In the genomic region with DNA sequence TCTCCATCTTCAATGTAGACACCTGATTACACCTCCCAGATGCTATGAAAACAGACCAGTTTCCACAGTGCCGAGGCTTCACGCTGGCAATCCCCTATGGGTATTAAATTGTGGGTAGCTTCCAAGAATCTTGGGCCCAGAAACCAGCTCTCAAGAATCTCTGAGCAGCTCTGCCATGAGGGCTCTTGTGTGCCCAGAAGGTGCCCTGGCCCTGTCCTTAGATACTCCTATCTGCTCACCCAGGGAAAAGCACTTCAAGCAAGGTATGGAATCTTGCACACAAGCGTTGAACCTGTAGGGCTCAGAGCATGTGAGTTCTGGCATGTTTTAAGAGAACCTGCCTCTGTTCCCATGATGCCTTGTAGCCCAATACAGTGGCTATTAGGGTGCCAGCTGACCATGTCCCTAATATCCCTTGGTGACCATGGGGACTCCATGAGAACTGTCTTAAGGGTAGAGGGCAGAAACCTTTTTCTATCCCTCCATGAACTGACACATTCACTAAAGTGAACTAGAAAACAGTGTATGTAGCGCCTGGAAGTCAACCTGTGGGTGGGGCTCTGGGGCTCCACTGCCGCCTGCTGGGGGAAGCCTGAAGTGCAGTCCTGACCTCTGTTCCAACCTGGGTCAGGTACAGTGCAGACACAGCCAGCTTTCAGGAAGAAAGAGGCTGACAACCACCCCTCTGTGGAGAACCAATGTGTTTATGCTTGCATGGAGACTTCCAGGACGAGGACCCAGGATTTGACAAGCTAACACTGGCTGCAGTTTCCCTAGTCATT, we compare ENCODE assay signal across 8 mouse cellular contexts. TPM values are rescaled to one million over a fixed set of nuclear protein-coding genes. Genes with fewer than 3 reads are reported as not detected.
DNase-seq lines count a peak whose midpoint lies in the region; ATAC-seq and TF ChIP-seq lines count a peak whose summit lies in the region.

No protein-coding gene starts in this region.

- no peaks in the 10 kb centered on the region for H3K4me1 ChIP-seq in hindbrain, postnatal 0 days (ENCODE audit: insufficient read depth, low read length)
- no peaks in the 10 kb centered on the region; the same call in 1 of the 2 replicates for H3K4me1 ChIP-seq in liver, embryonic 16.5 days (ENCODE audit: control insufficient read depth, low read depth, low read length)

- H3K36me3 ChIP-seq in hindbrain, postnatal 0 days (ENCODE audit: insufficient read depth, low read length): peaks cover 15% of the 10 kb centered on the region; the same call in 1 of the 2 replicates
- peaks cover 3% of the 10 kb centered on the region; the same call in 1 of the 2 replicates for H3K36me3 ChIP-seq in liver, embryonic 16.5 days (ENCODE audit: control insufficient read depth, insufficient read depth)

- H3K9ac ChIP-seq in hindbrain, postnatal 0 days (replicated peaks; ENCODE audit: low read length): no peak overlapping the region
- no peak overlapping the region for H3K9ac ChIP-seq in liver, embryonic 16.5 days (ENCODE audit: low read depth, low read length)

- 44% methylated on average over 6 of the region's 6 CpGs for WGBS in hindbrain, postnatal 0 days
- 34% methylated on average over 6 of the region's 6 CpGs for WGBS in liver, embryonic 16.5 days (ENCODE audit: insufficient replicate concordance)

- peak; percentile 47 to 60 for DNase-seq in right cerebral cortex, adult 2 months (ENCODE audit: low spot score in 2 of 2)
- no peak for DNase-seq in right cerebral cortex, adult 18-20 months
- peak; percentile 43 for DNase-seq in WW6 (ENCODE audit: low read depth, low spot score)
- DNase-seq in embryo, embryonic 10 days (ENCODE audit: low spot score): peak; percentile 56
- DNase-seq in hindbrain, postnatal 0 days (ENCODE audit: low spot score): peak; percentile 45
- DNase-seq in ovary, postnatal 14 days (ENCODE audit: low spot score): peak; percentile 66
- DNase-seq in right cerebral cortex, postnatal 36 days (ENCODE audit: low spot score in 2 of 2): no peak

- H3K27ac ChIP-seq in hindbrain, postnatal 0 days: 0 out of 2 replicates have a peak overlapping the region, but pooled peaks have one; percentile 8
- no peak overlapping the region for H3K27ac ChIP-seq in liver, embryonic 16.5 days (ENCODE audit: low read length)

- H3K9me3 ChIP-seq in hindbrain, postnatal 0 days (ENCODE audit: low read length): no peaks in the 10 kb centered on the region
- H3K9me3 ChIP-seq in liver, embryonic 16.5 days (replicated peaks; ENCODE audit: control insufficient read depth, low read length): no peaks in the 10 kb centered on the region

- H3K4me3 ChIP-seq in hindbrain, postnatal 0 days (ENCODE audit: low read length): no peak overlapping the region
- H3K4me3 ChIP-seq in liver, embryonic 16.5 days (ENCODE audit: low read depth, low read length): no peak overlapping the region

- TF ChIP-seq CTCF in hindbrain, postnatal 0 days (IDR thresholded peaks at IDR 0.05; ENCODE audit: low read depth): peak; percentile 76

- no peaks in the 10 kb centered on the region for H3K27me3 ChIP-seq in hindbrain, postnatal 0 days (ENCODE audit: insufficient read depth, low read length)
- H3K27me3 ChIP-seq in liver, embryonic 16.5 days (ENCODE audit: control insufficient read depth, insufficient read depth, low read depth, low read length): no peaks in the 10 kb centered on the region

- no peak overlapping the region for H3K4me2 ChIP-seq in hindbrain, postnatal 0 days (ENCODE audit: low read depth, low read length)
- H3K4me2 ChIP-seq in liver, embryonic 16.5 days (ENCODE audit: low read depth, low read length): no peak overlapping the region

- ATAC-seq in hindbrain, postnatal 0 days: no peak
- ATAC-seq in liver, embryonic 16.5 days (ENCODE audit: low read depth): 0 out of 2 replicates have a peak, but pooled peaks have one; percentile 30

RNA-seq across cellular contexts. Expression of a gene that starts 25.8 kb away (rescaled TPM):
- 49.6 and 51.3 TPM in 2 replicates for total RNA-seq in hindbrain, postnatal 0 days (2014; rRNA removed)
- 41.7 and 47.5 TPM in 2 replicates for polyA plus RNA-seq in hindbrain, postnatal 0 days (2015; fragmentation: Nextera tagmentation; extraction: Ambion mirVana)
- not detected in 2 replicates for polyA plus RNA-seq in liver, embryonic 16.5 days (2015; fragmentation: Nextera tagmentation; extraction: Ambion mirVana)

Comparison
In these comparisons a context has a peak if more than half of its experiments do, and no peak if none do; other contexts are left out.
1. DNase-seq: peak in right cerebral cortex, adult 2 months (2 of 2), WW6 (single experiment), embryo, embryonic 10 days (single experiment), hindbrain, postnatal 0 days (single experiment) and ovary, postnatal 14 days (single experiment); none in right cerebral cortex, adult 18-20 months (single experiment) and right cerebral cortex, postnatal 36 days (0 of 2).
2. RNA of a gene that starts 25.8 kb away (polyA plus RNA-seq): 41.7 to 47.5 TPM in hindbrain, postnatal 0 days; not detected in liver, embryonic 16.5 days; every median in the first group is over 10 times any median in the second.